Mouse (Mus musculus) liver, postnatal 0 days (tissue): Measurements from ENCODE around the gene Pola2.

Source experiments
- CTCF ChIP-seq: sonication (generic); IDR thresholded peaks from 2 replicates; pipeline ENCODE4 v1.5.1; 2016; ENCODE audit warnings: antibody characterized with exemption, low read depth
- EP300 ChIP-seq: IDR thresholded peaks from 2 replicates; pipeline ENCODE4 v1.6.1; 2016; ENCODE audit warnings: antibody characterized with exemption, low read depth, mild to moderate bottlenecking

DNA sequence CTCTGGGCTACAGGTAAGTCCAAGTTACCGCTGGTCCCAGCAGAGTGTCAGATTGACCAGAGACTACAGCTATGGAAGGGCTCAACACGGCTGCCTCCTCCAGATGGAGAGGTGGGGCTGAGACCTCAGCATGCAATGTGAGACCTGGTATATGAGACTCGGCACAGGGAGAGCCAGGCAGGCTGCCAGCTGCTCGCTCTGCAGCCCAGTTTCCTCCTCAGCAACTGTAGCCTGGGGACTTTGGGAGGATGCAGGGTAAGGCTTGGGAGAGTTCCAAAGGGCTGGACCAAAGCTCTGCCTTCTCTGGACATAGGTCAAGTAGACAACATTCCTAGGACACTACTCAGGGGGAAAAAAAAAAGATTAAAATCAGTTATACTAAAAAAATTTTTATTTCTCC, 23.8 kb downstream of the Pola2 start:
- TF ChIP-seq CTCF (no peak), EP300 (no peak)
